Mouse (Mus musculus) c-Kit-positive CD71-positive TER-119-negative erythroid progenitor cells, embryonic 14.5 days (primary cell): ENCODE data around the gene Mllt3.

Experiments used
- DNase-seq: peaks from one replicate; pipeline ENCODE4 v3.0.0-alpha.2; 2013; ENCODE audit warnings: low read depth

Mllt3 gene

DNA sequence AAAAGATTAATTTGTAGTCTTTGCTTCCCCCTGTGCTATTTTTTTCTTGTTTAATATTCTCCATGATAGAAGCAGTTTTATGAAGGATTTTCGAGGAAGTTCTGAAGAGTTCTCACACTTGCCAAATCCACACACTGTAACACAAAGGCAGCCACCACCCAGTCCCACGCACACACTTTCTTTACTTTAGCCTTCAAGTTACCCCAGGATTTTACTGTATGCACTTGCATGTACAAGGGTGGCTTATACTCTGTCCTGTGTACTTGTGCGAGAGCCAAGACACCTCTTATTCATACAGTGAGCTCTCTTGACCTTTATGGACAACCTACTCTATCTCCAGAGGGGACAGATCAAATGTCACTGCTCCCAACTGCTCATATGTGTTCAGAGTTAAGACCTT is 209.5 kb downstream of the Mllt3 start:
- DNase-seq = no peak

DNA sequence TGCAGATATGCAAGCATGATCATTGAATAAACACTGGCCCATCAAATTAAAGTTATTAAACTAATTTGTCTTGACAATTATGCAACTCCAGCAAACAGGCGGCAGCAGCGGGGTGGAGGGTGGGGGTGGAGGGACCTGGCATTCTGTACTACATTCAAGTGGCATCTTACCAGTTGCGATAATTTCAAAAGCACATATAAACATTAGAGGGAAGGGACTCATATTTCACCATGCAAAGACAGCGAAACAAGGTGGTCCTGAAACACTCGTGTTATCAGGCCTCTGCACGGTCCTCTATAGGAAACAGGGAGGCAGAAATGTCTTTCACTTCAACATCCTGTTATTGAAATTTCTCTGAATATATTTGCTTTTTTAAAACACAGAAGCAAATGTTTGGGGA is 210.0 kb downstream of the Mllt3 start:
- no peak for DNase-seq

DNA sequence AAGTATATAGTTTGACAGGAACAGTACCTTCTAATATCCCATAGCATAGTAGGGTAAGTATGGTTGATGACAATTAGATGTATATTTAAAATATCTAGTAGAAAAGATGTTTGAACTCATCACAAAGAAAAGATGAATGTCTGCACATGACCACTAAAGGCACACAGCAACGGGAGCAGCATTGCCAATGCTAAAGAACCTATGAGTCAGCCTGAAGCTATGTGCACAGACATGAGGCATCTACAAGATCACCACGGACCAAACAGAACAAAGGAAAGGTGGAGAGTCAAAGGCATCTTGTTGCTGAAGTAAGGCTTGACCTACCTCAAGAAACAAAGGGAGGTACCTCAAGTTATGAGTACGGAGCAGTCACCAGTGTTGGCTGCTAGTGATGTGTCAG is 212.3 kb downstream of the Mllt3 start:
- DNase-seq = no peak

DNA sequence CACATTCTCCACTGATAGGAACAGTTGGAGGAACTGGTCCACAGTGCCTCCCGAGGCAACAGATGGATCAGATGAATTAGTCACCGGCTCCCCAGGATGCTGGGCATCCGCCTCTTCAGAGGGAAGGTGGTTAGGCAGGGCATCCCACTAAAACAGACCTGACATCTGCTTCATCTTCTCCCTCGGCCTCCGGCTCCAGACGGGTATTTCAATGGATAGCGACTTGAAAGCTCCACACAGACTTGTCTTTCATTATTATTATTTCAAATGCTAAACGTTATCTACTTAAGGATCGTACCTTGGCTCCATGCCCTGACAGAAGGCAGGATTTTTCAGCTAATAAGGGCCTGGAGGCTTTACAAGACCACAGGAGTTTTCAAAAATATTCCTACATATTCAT is 214.0 kb downstream of the Mllt3 start:
- DNase-seq = no peak

DNA sequence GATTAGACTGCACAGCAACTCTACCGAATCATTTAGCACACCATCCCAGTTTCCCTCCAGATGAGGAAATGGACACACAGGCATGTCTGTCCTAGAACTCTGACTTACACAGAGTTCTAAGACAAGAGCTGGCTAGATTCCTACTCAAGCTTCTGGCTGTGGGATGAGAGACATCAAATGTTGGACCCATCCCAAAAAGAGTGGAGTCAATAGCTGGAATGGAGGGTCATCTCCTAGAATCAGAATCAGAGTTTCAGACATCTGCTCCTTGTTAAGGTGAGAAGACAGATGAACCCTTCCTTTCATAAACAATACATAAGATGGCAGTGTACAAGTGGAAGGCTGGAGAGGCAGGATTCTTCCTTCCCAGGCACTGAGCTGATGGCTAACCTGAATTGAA is 214.9 kb downstream of the Mllt3 start:
- DNase-seq = no peak

DNA sequence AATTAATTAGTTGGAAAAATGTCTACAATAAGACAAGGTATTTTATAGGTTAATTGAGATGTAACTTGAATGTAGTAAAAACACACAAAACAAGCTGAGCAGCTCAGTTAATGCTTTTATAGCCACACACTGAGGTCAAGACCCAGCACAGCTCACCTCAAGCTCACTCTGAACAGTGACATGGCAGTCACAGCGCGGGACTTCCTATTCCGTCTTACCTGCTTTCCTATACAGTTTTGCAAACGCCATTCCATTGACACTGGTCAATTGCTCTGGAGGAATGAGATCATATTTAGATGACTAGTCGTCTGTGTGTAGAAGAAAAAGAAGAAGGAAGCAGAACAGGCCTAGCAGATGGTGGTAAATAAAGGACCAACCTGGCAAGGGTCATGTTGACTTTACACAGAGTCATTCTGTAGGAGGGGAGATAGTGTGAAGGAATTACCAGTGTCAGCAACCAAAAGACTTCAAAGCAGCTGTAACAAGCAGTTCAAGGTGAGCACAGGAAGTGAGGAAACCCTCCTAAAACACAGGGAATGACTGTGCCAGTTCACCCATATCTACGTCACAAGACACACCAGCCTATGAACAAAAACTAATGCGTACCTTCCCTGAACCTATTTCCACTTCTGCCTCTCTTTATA is 217.6 kb downstream of the Mllt3 start:
- no peak for DNase-seq

DNA sequence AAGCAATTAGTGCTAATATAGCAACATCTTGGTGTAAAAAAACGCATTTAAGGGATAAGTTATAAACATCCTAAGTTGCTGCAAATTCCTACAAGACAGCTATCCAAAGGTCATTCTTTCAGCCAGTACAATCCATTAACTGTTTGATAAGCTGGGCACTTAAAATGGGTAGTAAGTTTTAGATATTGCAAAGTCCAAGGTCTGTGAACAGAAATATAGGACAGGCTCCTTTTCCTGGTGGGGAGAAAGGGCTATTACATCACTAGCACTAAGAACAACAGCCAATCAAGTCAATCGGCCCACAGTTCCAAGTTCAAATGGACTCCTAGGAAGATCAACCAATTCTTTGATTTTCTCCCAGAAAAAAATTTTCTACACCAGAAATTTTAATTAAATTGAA is 221.3 kb downstream of the Mllt3 start:
- DNase-seq = no peak

DNA sequence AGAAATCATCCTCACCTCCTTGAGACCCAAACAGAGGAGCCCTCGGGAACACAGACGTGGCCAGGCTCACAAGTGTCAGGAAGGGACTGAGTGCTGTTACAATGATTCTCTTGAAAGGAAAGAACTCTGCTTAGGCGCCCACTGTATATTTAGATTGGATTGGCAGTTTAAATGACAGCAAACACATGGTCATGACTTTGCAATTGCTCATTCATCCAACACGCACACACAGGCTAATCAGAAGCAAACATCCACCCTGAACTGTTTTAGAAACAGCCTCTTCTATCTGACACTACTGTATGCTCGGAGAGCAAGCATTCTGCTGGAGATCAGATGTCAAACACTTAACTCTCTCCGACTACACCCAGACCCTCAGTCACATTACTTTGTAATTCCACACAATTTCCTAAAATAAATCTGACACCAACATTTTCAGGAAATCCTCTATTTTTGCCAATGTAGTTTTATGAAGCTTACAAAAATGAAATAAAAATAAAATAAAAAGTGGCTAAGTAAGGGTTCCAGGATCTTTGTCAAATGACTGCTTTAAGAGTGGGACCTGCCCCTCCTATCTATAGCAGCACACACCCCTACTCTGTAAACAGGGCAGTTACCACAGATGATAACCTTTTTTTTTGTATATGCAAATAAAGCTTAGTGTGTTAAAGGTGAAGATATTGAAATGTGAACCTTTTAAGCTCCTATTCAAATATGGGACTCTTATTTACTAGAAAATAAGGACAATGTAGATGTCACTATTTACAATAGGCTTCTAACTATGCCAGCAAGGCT is 226.8 kb downstream of the Mllt3 start:
- peak; percentile 82 for DNase-seq

DNA sequence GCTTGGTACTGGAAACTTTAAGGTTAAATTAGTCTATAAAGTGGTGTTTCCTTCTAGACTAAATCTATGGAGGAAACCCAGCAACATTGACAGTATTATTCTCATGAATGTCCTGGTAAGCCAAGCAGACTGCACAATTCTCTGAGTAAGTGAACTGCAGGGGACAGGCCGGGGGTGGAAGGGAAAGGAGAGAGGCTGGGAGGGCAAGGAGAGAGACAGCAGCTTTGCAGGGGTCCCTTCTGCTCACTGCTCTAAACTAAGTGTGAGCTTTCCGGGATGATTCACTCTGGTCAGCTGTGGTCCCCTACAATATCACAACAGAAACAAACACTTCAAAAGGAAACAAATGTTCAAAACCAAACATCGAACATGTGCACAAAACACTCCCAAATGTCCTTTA is 228.6 kb downstream of the Mllt3 start:
- DNase-seq = no peak

DNA sequence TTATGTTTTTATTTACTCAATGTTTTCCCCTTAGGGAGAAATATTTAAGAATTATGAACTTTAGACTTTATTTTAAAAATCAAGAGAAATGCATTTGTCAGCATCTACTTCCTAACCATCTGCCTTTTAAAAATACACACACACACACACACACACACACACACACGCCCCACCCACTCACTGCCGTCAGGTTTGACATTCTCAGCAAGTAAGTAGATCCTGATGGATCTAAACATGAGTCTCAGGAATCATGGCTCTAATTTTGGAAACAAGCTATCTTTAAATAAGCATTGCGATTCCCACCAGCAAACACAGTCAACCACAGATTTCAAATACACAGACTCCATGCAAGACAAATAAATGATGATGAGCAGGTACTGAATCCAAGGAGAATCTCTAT is 229.9 kb downstream of the Mllt3 start:
- DNase-seq = no peak

DNA sequence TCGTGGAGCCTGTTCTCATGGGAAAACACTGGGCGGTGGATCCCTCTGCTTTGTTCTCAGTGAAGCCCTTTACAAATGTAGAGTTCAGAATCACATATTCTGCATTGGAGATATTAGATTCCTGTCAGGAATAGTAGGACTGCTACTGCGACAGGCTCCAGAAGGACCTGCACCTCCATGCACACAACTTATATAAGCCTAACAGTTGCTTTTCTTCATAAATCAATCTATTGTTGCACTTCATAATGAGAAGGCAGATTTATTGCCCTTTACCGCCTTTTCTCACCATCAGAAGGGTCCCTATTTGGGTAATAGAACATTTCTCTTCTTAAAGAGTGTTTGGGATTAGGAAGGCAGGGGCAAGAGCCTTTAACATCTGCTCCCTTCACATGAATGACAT is 231.0 kb downstream of the Mllt3 start:
- DNase-seq = no peak

DNA sequence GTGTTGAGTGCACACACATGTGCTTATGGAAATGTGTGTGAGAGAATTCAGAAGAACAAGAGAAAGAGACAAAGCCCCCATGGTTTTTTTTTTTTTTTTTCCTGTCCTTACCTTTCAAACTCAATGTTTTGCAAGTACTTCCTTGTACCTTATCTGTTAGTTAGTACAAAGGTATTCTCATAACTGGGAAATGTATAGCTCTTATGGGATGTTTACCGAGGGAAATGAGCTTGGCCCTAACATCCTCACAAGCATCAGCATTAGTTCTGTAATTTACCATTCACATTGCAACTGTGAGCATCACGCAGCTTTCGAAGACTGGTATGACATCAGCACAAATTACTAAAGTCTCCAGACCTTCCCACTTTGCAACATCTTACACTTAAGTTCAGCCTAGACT is 231.8 kb downstream of the Mllt3 start:
- no peak for DNase-seq

DNA sequence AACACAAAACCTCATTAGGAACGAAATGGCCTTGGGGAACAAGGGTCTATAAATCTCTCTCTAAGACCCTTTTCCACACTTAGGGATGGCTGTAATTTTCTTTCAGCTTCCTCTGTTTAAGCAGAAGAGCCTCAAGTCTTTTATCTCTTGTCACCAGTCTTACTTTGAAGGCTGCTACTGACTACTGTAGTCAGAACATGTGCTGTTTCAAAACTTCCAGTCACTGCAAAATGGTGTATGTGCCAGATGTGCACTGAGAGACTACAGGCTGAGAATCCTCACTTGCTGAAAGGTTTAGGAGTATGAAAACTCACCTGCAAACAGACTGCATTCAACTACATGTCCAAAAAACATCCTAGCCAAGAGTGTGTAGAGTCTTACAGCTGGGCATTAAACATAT is 232.9 kb downstream of the Mllt3 start:
- DNase-seq = no peak

DNA sequence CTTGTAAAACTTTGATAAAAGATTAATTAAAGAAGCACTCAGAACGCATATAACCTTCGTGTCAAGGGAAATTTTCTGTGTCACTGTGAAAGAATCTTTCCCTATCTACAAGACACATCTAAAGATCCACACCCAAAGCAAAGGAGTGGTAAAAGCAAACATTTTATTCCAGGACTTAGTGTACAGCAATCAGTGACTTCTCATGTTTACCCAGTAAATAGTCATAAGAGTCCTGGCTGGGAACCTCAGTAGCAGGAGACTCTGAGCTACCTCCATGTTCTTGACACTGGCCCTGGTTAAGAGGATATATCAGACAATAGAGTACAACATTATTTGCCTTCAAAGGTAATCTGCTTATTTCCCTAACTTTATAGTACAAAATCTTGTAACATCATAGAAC is 233.7 kb downstream of the Mllt3 start:
- DNase-seq = no peak

DNA sequence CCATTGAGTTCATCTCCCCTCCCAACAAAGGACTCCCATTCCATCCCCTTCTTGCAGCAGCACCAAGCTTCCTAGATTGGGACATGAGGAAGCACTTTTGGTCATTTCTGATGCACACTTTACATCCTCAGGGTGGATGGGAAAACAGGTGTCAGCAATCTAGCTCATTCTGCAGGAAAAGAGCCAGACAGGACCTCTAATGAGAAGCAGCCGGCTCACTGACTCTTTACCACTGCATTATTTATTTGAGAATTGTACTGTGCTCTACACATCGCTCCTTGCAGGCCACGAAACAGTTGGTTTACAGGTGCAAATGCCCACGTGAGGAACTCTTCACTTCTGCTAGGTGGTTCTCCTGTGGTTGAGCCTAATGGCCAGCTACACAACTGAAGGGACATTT is 237.9 kb downstream of the Mllt3 start:
- no peak for DNase-seq

DNA sequence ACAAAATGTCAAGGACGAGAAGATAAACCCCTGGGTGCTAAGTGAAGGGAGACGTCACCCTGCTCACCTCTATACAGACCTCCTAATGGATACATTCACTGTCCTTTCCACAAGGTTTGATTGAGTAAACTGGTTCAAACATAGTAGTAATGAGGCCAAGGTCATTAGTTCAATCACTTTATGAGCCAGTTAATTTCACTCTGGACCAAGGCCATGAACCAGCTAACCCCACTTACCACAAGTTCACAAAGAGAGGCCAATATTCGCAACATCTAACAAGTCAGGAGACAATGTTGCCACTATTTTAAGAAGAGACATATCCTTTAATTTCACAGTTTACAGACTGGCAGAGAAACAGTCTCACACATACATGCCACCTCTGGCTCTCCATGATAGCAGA is 238.9 kb downstream of the Mllt3 start:
- DNase-seq = no peak

DNA sequence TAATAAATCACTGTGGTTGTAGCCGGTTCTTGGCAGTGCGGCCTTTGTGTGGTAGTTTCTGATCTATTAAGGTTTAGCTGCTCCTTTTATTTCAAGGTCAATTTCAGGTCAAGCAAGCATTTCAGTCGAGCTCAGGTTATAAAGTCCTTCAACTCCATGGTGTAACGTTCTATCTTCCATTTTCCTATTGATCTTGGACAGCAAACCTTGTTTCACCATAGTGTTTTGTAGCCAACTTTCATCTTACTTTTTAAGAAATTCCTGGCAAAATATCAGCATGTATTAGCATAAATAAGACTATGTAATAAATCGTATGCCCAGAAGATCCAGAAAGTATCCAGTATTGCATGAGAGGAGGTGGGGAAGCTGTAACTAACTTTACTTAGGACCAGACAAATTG is 240.7 kb downstream of the Mllt3 start:
- DNase-seq = no peak

DNA sequence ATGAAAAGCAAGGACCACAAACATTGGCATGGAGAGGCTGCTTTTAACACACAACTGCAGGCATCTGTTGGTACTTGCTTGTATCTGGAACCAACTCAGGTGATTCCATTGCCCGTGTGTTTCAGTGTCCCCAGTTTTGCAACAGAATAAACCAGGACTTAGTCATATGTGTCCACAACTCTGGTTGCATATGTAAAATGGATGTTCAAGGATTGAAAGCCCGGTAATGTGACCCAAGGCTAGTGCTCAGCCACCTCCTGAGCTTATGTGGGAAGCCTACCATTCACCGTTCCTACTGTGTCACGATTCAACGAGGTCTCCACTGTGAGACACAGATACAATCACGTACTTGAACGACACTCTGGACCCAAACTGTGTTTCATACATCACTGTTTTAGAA is 243.7 kb downstream of the Mllt3 start:
- no peak for DNase-seq

DNA sequence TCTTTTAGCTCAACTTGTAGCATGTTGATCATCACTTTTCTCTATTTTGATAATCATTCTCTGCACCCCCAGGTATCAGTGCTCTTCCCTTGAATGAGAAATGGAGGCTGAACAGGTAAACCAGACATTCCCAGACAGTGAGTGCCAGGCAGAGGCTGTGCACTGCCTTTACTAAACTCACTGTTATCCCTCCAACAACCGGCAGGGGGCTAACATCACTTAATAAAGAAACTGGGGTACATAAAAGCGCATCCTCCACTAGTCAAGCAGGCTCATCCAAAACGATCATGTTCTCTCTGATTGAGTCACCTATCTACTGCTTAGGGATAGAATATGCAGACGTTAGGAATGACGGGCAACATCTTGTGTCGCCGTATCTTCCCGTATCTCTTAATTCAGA is 244.5 kb downstream of the Mllt3 start:
- DNase-seq = no peak

DNA sequence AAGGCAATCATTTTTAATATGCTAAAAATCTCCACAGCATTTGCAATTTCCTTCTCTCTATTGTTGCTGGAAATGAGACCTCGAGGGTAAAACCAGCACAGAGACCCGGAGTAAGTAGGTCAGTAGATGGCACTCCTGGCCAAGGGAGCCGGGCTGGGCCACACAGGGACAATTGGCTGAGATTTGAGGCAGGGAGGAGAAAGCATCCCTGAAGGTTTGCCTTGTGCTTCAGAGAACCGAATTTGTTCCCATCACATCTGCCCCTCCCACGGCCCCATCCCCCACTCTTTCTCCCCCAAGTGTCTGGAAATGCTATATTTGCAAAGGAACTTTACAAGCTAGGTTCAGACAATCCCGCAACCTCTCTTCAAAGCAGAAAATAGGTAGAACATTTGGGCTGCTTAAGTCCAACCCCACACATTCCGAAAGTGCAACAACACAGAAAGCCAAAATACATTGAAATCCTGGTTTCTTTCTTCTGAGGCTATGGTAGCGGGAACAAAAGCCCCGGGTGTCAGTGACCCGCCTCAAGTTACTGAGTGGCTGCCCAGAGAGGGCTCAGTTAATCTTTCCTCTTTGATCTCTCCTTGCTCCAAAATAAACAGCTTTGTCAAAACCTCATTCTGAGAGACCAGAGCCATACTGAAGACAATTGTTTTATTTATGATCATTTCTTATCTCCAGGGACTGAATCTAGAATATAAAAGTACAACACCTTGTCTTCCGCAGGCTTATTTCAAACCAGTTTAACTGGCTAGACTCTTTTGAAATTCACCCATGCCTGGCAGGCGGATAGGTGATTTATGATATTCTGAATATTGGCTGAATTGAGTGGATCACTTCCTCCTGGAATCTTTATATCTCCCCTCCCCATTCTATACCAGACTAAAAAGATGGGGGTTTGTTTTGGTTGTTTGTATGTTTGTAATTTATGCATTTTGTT is 247.8 kb downstream of the Mllt3 start:
- no peak for DNase-seq

DNA sequence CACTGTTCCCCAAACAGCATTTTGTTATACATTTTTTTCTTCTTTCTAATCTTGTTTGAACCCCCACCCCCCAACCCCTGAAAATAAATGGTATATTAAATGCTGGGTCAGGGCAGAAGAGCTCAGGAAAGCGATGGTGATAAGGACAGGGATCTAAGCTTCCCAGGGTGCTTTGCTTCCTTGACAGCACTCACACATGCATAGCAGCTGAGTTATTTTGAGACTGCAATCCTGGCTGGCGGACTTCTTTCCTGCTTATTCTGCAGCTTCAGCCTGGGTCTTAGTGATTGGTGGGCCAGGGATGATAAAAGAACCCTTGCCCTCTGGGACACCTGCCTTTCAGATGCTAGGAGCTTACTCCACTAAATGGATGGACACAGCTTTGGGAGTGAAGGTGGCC is 249.4 kb downstream of the Mllt3 start:
- no peak for DNase-seq

DNA sequence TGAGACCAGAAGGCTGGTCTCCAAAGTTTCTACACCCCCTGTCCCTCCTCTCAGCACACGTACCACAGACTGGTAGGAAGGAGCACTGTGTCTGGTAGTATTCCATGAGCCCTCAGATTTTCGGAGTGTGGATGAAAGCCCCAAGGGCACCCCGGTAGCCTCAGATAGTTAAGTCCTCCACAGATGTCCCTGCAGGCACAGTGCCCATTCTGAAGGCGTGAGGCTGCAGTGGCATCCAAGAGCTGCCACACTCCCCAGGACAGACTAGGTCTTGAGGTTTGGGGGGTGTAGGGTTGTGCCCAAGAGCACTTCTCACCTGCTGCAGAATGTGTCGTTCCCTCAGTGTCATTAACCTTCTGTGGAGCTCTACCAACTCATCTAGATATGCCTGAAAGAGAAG is 251.2 kb downstream of the Mllt3 start:
- no peak for DNase-seq

DNA sequence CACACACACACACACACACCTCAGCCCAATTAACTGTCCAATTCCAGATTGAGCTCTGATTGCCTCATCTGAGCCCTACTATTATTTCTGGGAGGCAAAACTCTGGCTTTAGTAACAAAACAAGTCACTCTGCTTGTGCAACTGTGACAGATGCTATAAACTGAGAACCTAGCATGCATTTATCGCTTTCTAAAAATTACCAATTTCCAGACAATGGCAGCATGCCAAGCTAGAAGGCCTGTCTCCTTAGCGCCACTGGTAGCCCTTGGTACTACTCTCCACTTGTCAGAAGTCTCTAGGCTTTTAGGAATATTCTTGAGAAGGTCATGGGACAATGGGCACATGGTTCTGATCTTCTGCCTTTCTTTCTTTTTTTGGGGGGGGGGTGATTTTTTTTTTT is 257.4 kb downstream of the Mllt3 start:
- no peak for DNase-seq
